Mouse (Mus musculus): ENCODE measurements at regions not wholly inside any gene's neighbourhood (a gene's known extent, or its start where the extent isn't known, plus 50 kb on each side); places are given as distances from the start of the nearest gene placed in this dataset.
"Not testable (repeated sequence)": the region's sequence is repeated elsewhere in the genome, so short reads cannot be mapped to it uniquely, and the experiment has no call there.

- H3K79me3 ChIP-seq (ENCODE audit: low read depth): no peaks in the 10 kb centered on the region
- TF ChIP-seq MAX (IDR thresholded peaks at IDR 0.05): no peak
- no peak for TF ChIP-seq MYOG (IDR thresholded peaks at IDR 0.05; ENCODE audit: control insufficient read depth, extremely low read depth, insufficient read length)
- no peak for TF ChIP-seq USF1 (IDR thresholded peaks at IDR 0.05; ENCODE audit: low read depth)
- no peak for TF ChIP-seq CEBPB (IDR thresholded peaks at IDR 0.05; ENCODE audit: low read depth)
- TF ChIP-seq FOSL1 (IDR thresholded peaks at IDR 0.05; ENCODE audit: insufficient read depth, low read length, poor library complexity, severe bottlenecking): no peak
- no peak for TF ChIP-seq MYOD1 (IDR thresholded peaks at IDR 0.05; ENCODE audit: control insufficient read depth, insufficient read length, low read depth)
- TF ChIP-seq CTCF (IDR thresholded peaks at IDR 0.05; ENCODE audit: control insufficient read depth, insufficient read depth, insufficient read length): no peak
- no peak overlapping the region for H3K4me3 ChIP-seq (ENCODE audit: insufficient read depth, poor library complexity, severe bottlenecking)
- H3K27me3 ChIP-seq (ENCODE audit: control insufficient read depth, insufficient read depth, insufficient read length): no peaks in the 10 kb centered on the region
- no peaks in the 10 kb centered on the region for H3K36me3 ChIP-seq (ENCODE audit: control insufficient read depth, insufficient read depth)
- H3ac ChIP-seq (ENCODE audit: control insufficient read depth, insufficient read length, low read depth): no peak overlapping the region
- H3K79me2 ChIP-seq (ENCODE audit: control insufficient read depth, insufficient read depth): no peaks in the 10 kb centered on the region
Measured at GRCm38 (mm10) chr10:113759099-113759498, 830.3 kb upstream of the Atxn7l3b start.

DNA sequence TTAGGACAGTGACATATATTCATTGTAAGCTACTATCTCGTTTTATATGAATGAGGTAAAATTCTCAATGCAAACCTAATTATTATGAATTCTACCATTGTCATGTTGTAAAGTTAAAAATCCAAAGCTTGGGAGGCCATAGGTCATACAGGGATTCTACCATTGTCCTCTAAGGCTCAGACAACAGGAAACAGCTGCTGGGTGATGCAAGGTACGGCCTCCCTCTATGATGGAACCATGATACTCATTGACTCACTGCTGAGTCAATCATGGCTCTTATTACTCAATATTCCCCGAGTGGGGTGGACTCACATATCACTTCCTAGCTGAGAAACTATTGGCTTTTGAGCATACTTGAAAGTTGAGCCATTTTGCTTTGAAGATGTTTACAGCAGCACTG is 807.4 kb upstream of the Atxn7l3b start:
- Histone ChIP-seq H3K4me3 (ENCODE audit: insufficient read depth, poor library complexity, severe bottlenecking) (no peak overlapping the region), H3K79me3 (ENCODE audit: low read depth) (no peaks in the 10 kb centered on the region), H3ac (ENCODE audit: control insufficient read depth, insufficient read length, low read depth) (no peak overlapping the region), H3K79me2 (ENCODE audit: control insufficient read depth, insufficient read depth) (no peaks in the 10 kb centered on the region), H3K36me3 (ENCODE audit: control insufficient read depth, insufficient read depth) (no peaks in the 10 kb centered on the region), H3K27me3 (ENCODE audit: control insufficient read depth, insufficient read depth, insufficient read length) (no peaks in the 10 kb centered on the region)
- TF ChIP-seq MYOG (IDR thresholded peaks at IDR 0.05; ENCODE audit: control insufficient read depth, extremely low read depth, insufficient read length) (no peak), CEBPB (IDR thresholded peaks at IDR 0.05; ENCODE audit: low read depth) (peak; percentile 45), MYOD1 (IDR thresholded peaks at IDR 0.05; ENCODE audit: control insufficient read depth, insufficient read length, low read depth) (peak; percentile 90)

- TF ChIP-seq FOSL1 (IDR thresholded peaks at IDR 0.05; ENCODE audit: insufficient read depth, low read length, poor library complexity, severe bottlenecking) (no peak), CTCF (IDR thresholded peaks at IDR 0.05; ENCODE audit: control insufficient read depth, insufficient read depth, insufficient read length) (no peak), MYOG (IDR thresholded peaks at IDR 0.05; ENCODE audit: control insufficient read depth, extremely low read depth, insufficient read length) (no peak)
- Histone ChIP-seq H3K36me3 (ENCODE audit: control insufficient read depth, insufficient read depth) (no peaks in the 10 kb centered on the region), H3K27me3 (ENCODE audit: control insufficient read depth, insufficient read depth, insufficient read length) (no peaks in the 10 kb centered on the region), H3K79me3 (ENCODE audit: low read depth) (no peaks in the 10 kb centered on the region), H3ac (ENCODE audit: control insufficient read depth, insufficient read length, low read depth) (no peak overlapping the region), H3K4me3 (ENCODE audit: insufficient read depth, poor library complexity, severe bottlenecking) (no peak overlapping the region), H3K79me2 (ENCODE audit: control insufficient read depth, insufficient read depth) (no peaks in the 10 kb centered on the region)
Measured at GRCm38 (mm10) chr10:113705139-113705726, 776.4 kb upstream of the Atxn7l3b start.

GRCm38 (mm10) chr10:113670636-113671035 is 741.8 kb upstream of the Atxn7l3b start:
- H3K36me3 ChIP-seq (ENCODE audit: control insufficient read depth, insufficient read depth); H3K27me3 ChIP-seq (ENCODE audit: control insufficient read depth, insufficient read depth, insufficient read length); H3K79me3 ChIP-seq (ENCODE audit: low read depth); H3ac ChIP-seq (ENCODE audit: control insufficient read depth, insufficient read length, low read depth); H3K4me3 ChIP-seq (ENCODE audit: insufficient read depth, poor library complexity, severe bottlenecking); H3K79me2 ChIP-seq (ENCODE audit: control insufficient read depth, insufficient read depth): not testable (repeated sequence)

DNA sequence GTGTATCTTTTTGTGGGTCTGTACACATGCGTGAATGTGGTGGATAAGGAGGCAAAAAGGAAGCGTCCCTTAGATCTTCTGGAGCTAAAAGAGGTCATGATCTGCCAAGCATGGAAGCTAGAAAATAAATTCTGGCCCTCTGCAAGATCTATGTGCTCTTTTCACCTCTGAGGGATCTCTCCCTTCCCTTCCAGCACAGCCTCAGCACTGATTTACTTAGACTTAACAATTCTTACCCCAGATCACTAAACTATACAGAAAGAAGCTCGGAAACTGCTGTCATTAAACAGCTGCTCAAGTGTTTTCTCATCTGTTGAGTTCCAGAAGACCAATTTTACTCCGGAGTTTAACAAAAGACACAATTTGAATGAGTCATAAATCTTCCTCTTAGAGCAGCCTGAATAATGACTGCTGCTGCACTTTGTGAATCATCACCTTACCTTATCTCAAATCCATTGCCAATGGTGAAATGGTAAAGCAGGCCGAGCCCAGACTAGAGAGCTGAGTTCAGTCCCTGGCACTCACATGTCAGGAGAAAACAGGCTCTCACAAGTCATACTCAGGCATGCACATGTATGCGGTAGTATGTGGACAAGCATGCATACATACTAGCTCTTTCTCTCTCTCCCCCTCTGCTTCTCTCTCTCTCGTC is 724.1 kb upstream of the Atxn7l3b start:
- no peak for TF ChIP-seq MAX (IDR thresholded peaks at IDR 0.05)
- no peak for TF ChIP-seq MYOD1 (IDR thresholded peaks at IDR 0.05; ENCODE audit: control insufficient read depth, insufficient read length, low read depth)
- no peak for TF ChIP-seq USF1 (IDR thresholded peaks at IDR 0.05; ENCODE audit: low read depth)
- TF ChIP-seq MYOG (IDR thresholded peaks at IDR 0.05; ENCODE audit: control insufficient read depth, extremely low read depth, insufficient read length): no peak
- TF ChIP-seq FOSL1 (IDR thresholded peaks at IDR 0.05; ENCODE audit: insufficient read depth, low read length, poor library complexity, severe bottlenecking): no peak
- Histone ChIP-seq H3K79me2 (ENCODE audit: control insufficient read depth, insufficient read depth) (no peaks in the 10 kb centered on the region), H3K4me3 (ENCODE audit: insufficient read depth, poor library complexity, severe bottlenecking) (no peak overlapping the region), H3K36me3 (ENCODE audit: control insufficient read depth, insufficient read depth) (no peaks in the 10 kb centered on the region), H3K79me3 (ENCODE audit: low read depth) (no peaks in the 10 kb centered on the region), H3ac (ENCODE audit: control insufficient read depth, insufficient read length, low read depth) (no peak overlapping the region), H3K27me3 (ENCODE audit: control insufficient read depth, insufficient read depth, insufficient read length) (no peaks in the 10 kb centered on the region)

GRCm38 (mm10) chr10:113652100-113652499 is 723.3 kb upstream of the Atxn7l3b start:
- Histone ChIP-seq H3K27me3 (ENCODE audit: control insufficient read depth, insufficient read depth, insufficient read length) (no peaks in the 10 kb centered on the region), H3K4me3 (ENCODE audit: insufficient read depth, poor library complexity, severe bottlenecking) (no peak overlapping the region), H3K36me3 (ENCODE audit: control insufficient read depth, insufficient read depth) (no peaks in the 10 kb centered on the region)

More at GRCm38 (mm10) chr10:113652100-113652499, 723.3 kb upstream of the Atxn7l3b start:
- no peaks in the 10 kb centered on the region for H3K79me2 ChIP-seq (ENCODE audit: control insufficient read depth, insufficient read depth)
- H3K79me3 ChIP-seq (ENCODE audit: low read depth): no peaks in the 10 kb centered on the region
- TF ChIP-seq USF1 (IDR thresholded peaks at IDR 0.05; ENCODE audit: low read depth): no peak
- TF ChIP-seq MYOD1 (IDR thresholded peaks at IDR 0.05; ENCODE audit: control insufficient read depth, insufficient read length, low read depth): no peak
- TF ChIP-seq CEBPB (IDR thresholded peaks at IDR 0.05; ENCODE audit: low read depth): no peak
- TF ChIP-seq FOSL1 (IDR thresholded peaks at IDR 0.05; ENCODE audit: insufficient read depth, low read length, poor library complexity, severe bottlenecking): no peak
- TF ChIP-seq MAX (IDR thresholded peaks at IDR 0.05): no peak
- TF ChIP-seq CTCF (IDR thresholded peaks at IDR 0.05; ENCODE audit: control insufficient read depth, insufficient read depth, insufficient read length): no peak
- TF ChIP-seq MYOG (IDR thresholded peaks at IDR 0.05; ENCODE audit: control insufficient read depth, extremely low read depth, insufficient read length): no peak
- no peak overlapping the region for H3ac ChIP-seq (ENCODE audit: control insufficient read depth, insufficient read length, low read depth)
